Mouse (Mus musculus) CH12.LX (cell line): Measurements from ENCODE around the gene Rps25.
A peak's percentile ranks its signal among the peaks of the same experiment; 100 is the strongest.

Source experiments
- BHLHE40 ChIP-seq: IDR thresholded peaks from 2 replicates; pipeline ENCODE4 v1.6.1; 2011; ENCODE audit warnings: mild to moderate bottlenecking, low read depth, low read length, improper control_type of control experiment
- CHD1 ChIP-seq: IDR thresholded peaks from 2 replicates; pipeline ENCODE4 v1.6.1; 2012; ENCODE audit warnings: low read depth, low read length, improper control_type of control experiment, inconsistent platforms
- CTCF ChIP-seq, 2 experiments: IDR thresholded peaks in 1 of 2; conservative IDR thresholded peaks in 1 of 2; 2 replicates each; pipeline ENCODE4 v1.5.1; 2011 to 2012; ENCODE audit warnings: low read depth in 2 of 2, low read length in 2 of 2, improper control_type of control experiment in 1 of 2, inconsistent platforms in 1 of 2, mild to moderate bottlenecking in 1 of 2, moderate library complexity in 1 of 2
- E2F4 ChIP-seq: IDR thresholded peaks from 2 replicates; pipeline ENCODE4 v1.6.1; 2011; ENCODE audit warnings: low read depth, low read length, improper control_type of control experiment; ENCODE audit not compliant: insufficient replicate concordance
- ELF1 ChIP-seq: IDR thresholded peaks from 2 replicates; pipeline ENCODE4 v1.6.1; 2014; ENCODE audit warnings: low read depth, mild to moderate bottlenecking, inconsistent platforms, low read length, improper control_type of control experiment
- NELFE ChIP-seq: IDR thresholded peaks from 2 replicates; pipeline ENCODE4 v1.6.1; 2011; ENCODE audit warnings: low read depth, low read length, improper control_type of control experiment
- POLR2A ChIP-seq: IDR thresholded peaks from 2 replicates; pipeline ENCODE4 v1.6.1; 2011; ENCODE audit warnings: low read depth, mild to moderate bottlenecking, improper control_type of control experiment, low read length
- SMC3 ChIP-seq: IDR thresholded peaks from 2 replicates; pipeline ENCODE4 v1.6.1; 2011; ENCODE audit warnings: low read depth, low read length, improper control_type of control experiment
- USF1 ChIP-seq: IDR thresholded peaks from 2 replicates; pipeline ENCODE4 v1.6.1; 2014; ENCODE audit warnings: low read depth, mild to moderate bottlenecking, inconsistent platforms, low read length, improper control_type of control experiment
- ZKSCAN1 ChIP-seq: IDR thresholded peaks from 2 replicates; pipeline ENCODE4 v1.6.1; 2012; ENCODE audit warnings: low read depth, inconsistent platforms, low read length, improper control_type of control experiment, borderline replicate concordance

- no peak for TF ChIP-seq ELF1
- no peak for TF ChIP-seq NELFE
- TF ChIP-seq BHLHE40 = no peak
- no peak for TF ChIP-seq ZKSCAN1
- TF ChIP-seq SMC3 = no peak
- TF ChIP-seq CTCF (conservative IDR thresholded peaks at IDR 0.05 in 1 of 2, IDR thresholded peaks at IDR 0.05 in 1 of 2; ENCODE audit: low read depth in 2 of 2, low read length in 2 of 2) = no peak
- 0 out of 2 replicates have a peak, but pooled peaks have one; percentile 11 for TF ChIP-seq POLR2A
- TF ChIP-seq CHD1 = no peak
- no peak for TF ChIP-seq E2F4
- no peak for TF ChIP-seq USF1
Measured at GRCm38 (mm10) chr9:44411601-44412130, 4.7 kb downstream of the Rps25 start.
